Mouse (Mus musculus) thymus, adult 18-20 months (tissue): Measurements from ENCODE around the gene Serping1.
"Not testable (repeated sequence)": the region's sequence is repeated elsewhere in the genome, so short reads cannot be mapped to it uniquely, and the experiment has no call there.

Source experiments
- DNase-seq, 2 experiments: peaks; one replicate each; pipeline ENCODE4 v3.0.0; 2022; ENCODE audit warnings: mixed read lengths in 2 of 2

The Serping1 gene

GRCm38 (mm10) chr2:84736312-84737161, 38.7 kb downstream of the Serping1 start:
- DNase-seq, result no peak

- no peak for DNase-seq
Observed at GRCm38 (mm10) chr2:84735346-84735920, 39.8 kb downstream of the Serping1 start.

- DNase-seq, result no peak
Observed at GRCm38 (mm10) chr2:84734919-84735318, 40.3 kb downstream of the Serping1 start.

GRCm38 (mm10) chr2:84734351-84734864, 40.8 kb downstream of the Serping1 start:
- DNase-seq, result no peak

- DNase-seq, result no peak
Observed at GRCm38 (mm10) chr2:84733579-84734300, 41.5 kb downstream of the Serping1 start, which contains the start of gene Ypel4. Gene Ypel4 (plus strand): TSS chr2:84734058.

GRCm38 (mm10) chr2:84732394-84732793, 42.9 kb downstream of the Serping1 start:
- no peak for DNase-seq

GRCm38 (mm10) chr2:84731206-84731605, 44.0 kb downstream of the Serping1 start:
- DNase-seq, result no peak

- not testable (repeated sequence) for DNase-seq
Observed at GRCm38 (mm10) chr2:84728191-84728590, 47.1 kb downstream of the Serping1 start.

GRCm38 (mm10) chr2:84727172-84727858, 47.9 kb downstream of the Serping1 start, which contains the start of gene Clp1:
Gene Clp1 (minus strand): TSS chr2:84727350.
- peak; percentile 93 to 95 for DNase-seq

GRCm38 (mm10) chr2:84726716-84727115, 48.5 kb downstream of the Serping1 start:
- DNase-seq, result no peak

GRCm38 (mm10) chr2:84725770-84726169, 49.5 kb downstream of the Serping1 start:
- no peak for DNase-seq

- no peak for DNase-seq
Observed at GRCm38 (mm10) chr2:84723856-84724255, 51.4 kb downstream of the Serping1 start.

- no peak for DNase-seq
Observed at GRCm38 (mm10) chr2:84721182-84721581, 54.1 kb downstream of the Serping1 start.

- no peak for DNase-seq
Observed at GRCm38 (mm10) chr2:84720718-84721117, 54.5 kb downstream of the Serping1 start.

GRCm38 (mm10) chr2:84717357-84717756, 57.9 kb downstream of the Serping1 start:
- DNase-seq, result no peak

GRCm38 (mm10) chr2:84716423-84717355, 58.6 kb downstream of the Serping1 start:
- DNase-seq, result no peak

- DNase-seq, result peak in 1 of 2 experiments; percentile 89
Observed at GRCm38 (mm10) chr2:84715562-84716361, 59.5 kb downstream of the Serping1 start.
